Comparison of ENCODE assay signal across 13 mouse cellular contexts in the genomic region with DNA sequence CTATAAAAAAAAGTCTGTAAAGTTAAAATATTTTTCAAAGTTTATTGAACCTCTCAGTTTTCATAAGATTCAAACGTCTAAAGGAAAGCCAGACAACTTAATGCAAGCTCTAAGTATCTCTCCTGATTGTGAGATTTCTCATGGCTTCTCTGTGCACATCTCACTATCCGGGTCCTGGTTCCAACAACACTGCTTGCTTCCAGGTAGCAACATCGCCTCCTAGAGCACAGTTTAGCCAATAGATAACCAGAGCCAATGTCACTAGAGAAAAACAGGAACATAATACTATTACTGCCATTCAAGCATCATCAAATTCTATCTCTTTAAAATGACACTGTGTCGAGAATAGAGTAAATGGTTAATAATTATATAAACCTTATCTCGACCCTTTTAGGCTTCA.
DNase-seq lines count a peak whose midpoint lies in the region; ATAC-seq and TF ChIP-seq lines count a peak whose summit lies in the region.
"Had no signal": no experiment of that assay in that cellular context is flagged by ENCODE, and none has a peak within 500 bp of the region (broad histone marks: within the 10 kb centered on the region; RNA-seq: fewer than 3 reads in every experiment).

No protein-coding gene starts in this region.

- peak; percentile 35 for TF ChIP-seq CTCF in liver, postnatal 0 days (IDR thresholded peaks at IDR 0.05; ENCODE audit: low read depth)

- no peaks in the 10 kb centered on the region for H3K4me1 ChIP-seq in forebrain, embryonic 14.5 days (ENCODE audit: control insufficient read depth, insufficient read depth, low read length)
- H3K4me1 ChIP-seq in forebrain, embryonic 15.5 days, result no peaks in the 10 kb centered on the region
- H3K4me1 ChIP-seq in liver, postnatal 0 days (ENCODE audit: insufficient read depth), result no peaks in the 10 kb centered on the region
- H3K4me1 ChIP-seq in liver, embryonic 11.5 days (replicated peaks; ENCODE audit: control insufficient read depth, insufficient read depth, low read length), result no peaks in the 10 kb centered on the region
- H3K4me1 ChIP-seq: embryonic facial prominence, embryonic 12.5 days had no signal

- no peak overlapping the region for H3K4me3 ChIP-seq in forebrain, embryonic 14.5 days (ENCODE audit: low read depth, low read length)
- H3K4me3 ChIP-seq in forebrain, embryonic 15.5 days, result no peak overlapping the region
- H3K4me3 ChIP-seq in liver, postnatal 0 days (ENCODE audit: low read depth, low read length), result no peak overlapping the region
- H3K4me3 ChIP-seq in liver, embryonic 11.5 days (ENCODE audit: low read depth, low read length), result no peak overlapping the region
- H3K4me3 ChIP-seq: embryonic facial prominence, embryonic 12.5 days had no signal

- no peak for ATAC-seq in forebrain, embryonic 14.5 days
- no peak for ATAC-seq in forebrain, embryonic 15.5 days (replicated peaks)
- ATAC-seq in liver, postnatal 0 days, result no peak
- no peak for ATAC-seq in liver, embryonic 11.5 days (replicated peaks; ENCODE audit: low FRiP score)
- ATAC-seq in granulocyte monocyte progenitor cell, adult 5-6 weeks (replicated peaks; ENCODE audit: poor library complexity, severe bottlenecking), result no peak

- peak; percentile 47 for DNase-seq in forebrain, embryonic 14.5 days (ENCODE audit: low spot score)
- no peak for DNase-seq in liver, postnatal 0 days
- no peak for DNase-seq in liver, embryonic 11.5 days (ENCODE audit: low spot score)
- peak; percentile 60 for DNase-seq in NIH3T3 (ENCODE audit: low read depth)
- DNase-seq in lung, postnatal 36 days, result peak; percentile 35
- no peak for DNase-seq in testis, postnatal 10 days (ENCODE audit: low spot score)
- DNase-seq: gastrocnemius, postnatal 10 days; kidney, adult 11 months had no signal

- no peak overlapping the region for H3K4me2 ChIP-seq in forebrain, embryonic 14.5 days (ENCODE audit: low read length)
- H3K4me2 ChIP-seq in forebrain, embryonic 15.5 days (replicated peaks), result no peak overlapping the region
- H3K4me2 ChIP-seq in liver, postnatal 0 days (ENCODE audit: low read depth, low read length), result no peak overlapping the region
- H3K4me2 ChIP-seq in liver, embryonic 11.5 days, result no peak overlapping the region
- H3K4me2 ChIP-seq: embryonic facial prominence, embryonic 12.5 days had no signal

- 38% methylated on average over 5 of the region's 5 CpGs for WGBS in forebrain, embryonic 14.5 days
- 42% methylated on average over 5 of the region's 5 CpGs for WGBS in forebrain, embryonic 15.5 days
- 37% methylated on average over 5 of the region's 5 CpGs for WGBS in liver, postnatal 0 days (ENCODE audit: insufficient replicate concordance)
- WGBS in liver, embryonic 11.5 days, result 41% methylated on average over 5 of the region's 5 CpGs

- no peak overlapping the region for H3K9ac ChIP-seq in forebrain, embryonic 14.5 days (ENCODE audit: low read length)
- no peak overlapping the region for H3K9ac ChIP-seq in forebrain, embryonic 15.5 days (replicated peaks)
- no peak overlapping the region for H3K9ac ChIP-seq in liver, postnatal 0 days (replicated peaks)
- H3K9ac ChIP-seq in liver, embryonic 11.5 days (ENCODE audit: low read depth, low read length), result no peak overlapping the region
- H3K9ac ChIP-seq: embryonic facial prominence, embryonic 12.5 days; liver, embryonic 14.5 days had no signal

- TF ChIP-seq EP300 in liver, postnatal 0 days (IDR thresholded peaks at IDR 0.05; ENCODE audit: low read depth), result no peak

- no peak overlapping the region for H3K27ac ChIP-seq in forebrain, embryonic 14.5 days (ENCODE audit: low read depth, low read length)
- no peak overlapping the region for H3K27ac ChIP-seq in forebrain, embryonic 15.5 days (replicated peaks)
- H3K27ac ChIP-seq in liver, postnatal 0 days (ENCODE audit: low read depth), result no peak overlapping the region
- no peak overlapping the region for H3K27ac ChIP-seq in liver, embryonic 11.5 days (ENCODE audit: low read depth, low read length)
- H3K27ac ChIP-seq: embryonic facial prominence, embryonic 12.5 days; liver, embryonic 14.5 days had no signal

- H3K9me3 ChIP-seq in forebrain, embryonic 14.5 days (replicated peaks; ENCODE audit: control insufficient read depth, low read length), result no peaks in the 10 kb centered on the region
- H3K9me3 ChIP-seq in forebrain, embryonic 15.5 days, result no peaks in the 10 kb centered on the region
- no peaks in the 10 kb centered on the region for H3K9me3 ChIP-seq in liver, postnatal 0 days (ENCODE audit: low read length)
- no peaks in the 10 kb centered on the region for H3K9me3 ChIP-seq in liver, embryonic 11.5 days (ENCODE audit: control insufficient read depth, low read length)
- H3K9me3 ChIP-seq: embryonic facial prominence, embryonic 12.5 days; G1E had no signal

- H3K27me3 ChIP-seq in forebrain, embryonic 14.5 days (replicated peaks; ENCODE audit: control insufficient read depth, insufficient read depth, low read length), result no peaks in the 10 kb centered on the region
- no peaks in the 10 kb centered on the region for H3K27me3 ChIP-seq in forebrain, embryonic 15.5 days
- H3K27me3 ChIP-seq in liver, postnatal 0 days (ENCODE audit: insufficient read depth, low read length), result no peaks in the 10 kb centered on the region
- no peaks in the 10 kb centered on the region for H3K27me3 ChIP-seq in liver, embryonic 11.5 days (replicated peaks; ENCODE audit: control insufficient read depth, insufficient read depth, low read length)
- H3K27me3 ChIP-seq: embryonic facial prominence, embryonic 12.5 days had no signal

- H3K36me3 ChIP-seq in forebrain, embryonic 14.5 days (ENCODE audit: control insufficient read depth, insufficient read depth, low read length), result no peaks in the 10 kb centered on the region
- H3K36me3 ChIP-seq in forebrain, embryonic 15.5 days, result no peaks in the 10 kb centered on the region
- no peaks in the 10 kb centered on the region for H3K36me3 ChIP-seq in liver, postnatal 0 days (replicated peaks; ENCODE audit: insufficient read depth, low read length)
- H3K36me3 ChIP-seq in liver, embryonic 11.5 days (ENCODE audit: control insufficient read depth, insufficient read depth, low read length), result no peaks in the 10 kb centered on the region
- H3K36me3 ChIP-seq: embryonic facial prominence, embryonic 12.5 days; G1E had no signal

Comparison
In these comparisons a context has a peak if more than half of its experiments do, and no peak if none do; other contexts are left out.
1. DNase-seq: peak in forebrain, embryonic 14.5 days (single experiment), NIH3T3 (single experiment) and lung, postnatal 36 days (single experiment); none in liver, postnatal 0 days (single experiment), liver, embryonic 11.5 days (single experiment) and testis, postnatal 10 days (single experiment).